Mouse (Mus musculus): Measurements from ENCODE around the gene Tnfsf13. TPM values are rescaled to one million over a fixed set of nuclear protein-coding genes. Genes with fewer than 3 reads are reported as not detected.
A peak's percentile ranks its signal among the peaks of the same experiment; 100 is the strongest.

The Tnfsf13 gene
- polyA plus RNA-seq, 1 experiment from 2014 or later: 0.37 TPM

MicroRNA genes within 50 kb of the gene (microRNA counts, 519-probe panel; counts per million panel counts)
- microRNA mmu-miR-1934 (not detected), microRNA mmu-miR-467f (3,073 counts per million, percentile 12 among the panel's probes with 10 or more counts)

Small RNA genes lying within 50 kb of the gene (microRNA-seq; reads per million reads assigned to microRNA genes)
- gene Mir1934 (ENCODE audit: borderline number of aligned reads) (14.8 reads per million, percentile 27 among the genes with 10 or more reads in this experiment), gene Mir467f (ENCODE audit: borderline number of aligned reads) (not detected)

Other genes starting within 250 kb of the Tnfsf13 start
- gene Dnah2, start 136.7 kb downstream of the Tnfsf13 start, polyA plus RNA-seq (2014; fragmentation: Nextera tagmentation; extraction: Ambion mirVana): 0.14 and 0.52 TPM in 2 replicates
- 1.8 and 2.4 TPM in 2 replicates for gene Efnb3, start 125.6 kb downstream of the Tnfsf13 start, polyA plus RNA-seq (2014; fragmentation: Nextera tagmentation; extraction: Ambion mirVana)
- gene Wrap53, start 105.5 kb downstream of the Tnfsf13 start, polyA plus RNA-seq (2014; fragmentation: Nextera tagmentation; extraction: Ambion mirVana): 33.7 and 39.3 TPM in 2 replicates
- gene Trp53, start 105.4 kb downstream of the Tnfsf13 start, polyA plus RNA-seq (2014; fragmentation: Nextera tagmentation; extraction: Ambion mirVana): 196 and 198 TPM in 2 replicates
- 76.2 and 79.5 TPM in 2 replicates for gene Atp1b2, start 79.8 kb downstream of the Tnfsf13 start, polyA plus RNA-seq (2014; fragmentation: Nextera tagmentation; extraction: Ambion mirVana)
- 42.9 and 43.8 TPM in 2 replicates for gene Shbg, start 67.9 kb downstream of the Tnfsf13 start, polyA plus RNA-seq (2014; fragmentation: Nextera tagmentation; extraction: Ambion mirVana)
- gene Sat2, start 63.8 kb downstream of the Tnfsf13 start, polyA plus RNA-seq (2014; fragmentation: Nextera tagmentation; extraction: Ambion mirVana): 16.7 and 18.0 TPM in 2 replicates
- gene Fxr2, start 52.8 kb downstream of the Tnfsf13 start, polyA plus RNA-seq (2014; fragmentation: Nextera tagmentation; extraction: Ambion mirVana): 22.8 and 26.2 TPM in 2 replicates
- not detected in 2 replicates for gene Sox15, start 30.5 kb downstream of the Tnfsf13 start, polyA plus RNA-seq (2014; fragmentation: Nextera tagmentation; extraction: Ambion mirVana)
- 20.7 and 24.0 TPM in 2 replicates for gene Mpdu1, start 23.1 kb downstream of the Tnfsf13 start, polyA plus RNA-seq (2014; fragmentation: Nextera tagmentation; extraction: Ambion mirVana)
- 21.0 and 22.0 TPM in 2 replicates for gene Cd68, start 19.6 kb downstream of the Tnfsf13 start, polyA plus RNA-seq (2014; fragmentation: Nextera tagmentation; extraction: Ambion mirVana)
- 755 and 757 TPM in 2 replicates for gene Eif4a1, start 13.4 kb downstream of the Tnfsf13 start, polyA plus RNA-seq (2014; fragmentation: Nextera tagmentation; extraction: Ambion mirVana)
- gene Senp3, start 3.7 kb downstream of the Tnfsf13 start, polyA plus RNA-seq (2014; fragmentation: Nextera tagmentation; extraction: Ambion mirVana): 75.4 and 79.1 TPM in 2 replicates
- 4.5 and 6.0 TPM in 2 replicates for gene Tnfsf12, start 10.1 kb upstream of the Tnfsf13 start, polyA plus RNA-seq (2014; fragmentation: Nextera tagmentation; extraction: Ambion mirVana)
- 1.7 and 2.6 TPM in 2 replicates for gene Tnfsfm13, start 10.3 kb upstream of the Tnfsf13 start, polyA plus RNA-seq (2014; fragmentation: Nextera tagmentation; extraction: Ambion mirVana)
- gene Polr2a, start 72.9 kb upstream of the Tnfsf13 start, polyA plus RNA-seq (2014; fragmentation: Nextera tagmentation; extraction: Ambion mirVana): 46.1 and 48.9 TPM in 2 replicates
- gene Slc35g3, start 76.2 kb upstream of the Tnfsf13 start, polyA plus RNA-seq (2014; fragmentation: Nextera tagmentation; extraction: Ambion mirVana): not detected in 2 replicates
- gene Zbtb4, start 80.1 kb upstream of the Tnfsf13 start, polyA plus RNA-seq (2014; fragmentation: Nextera tagmentation; extraction: Ambion mirVana): 0.90 and 1.0 TPM in 2 replicates
- 1.3 and 1.4 TPM in 2 replicates for gene Chrnb1, start 110.2 kb upstream of the Tnfsf13 start, polyA plus RNA-seq (2014; fragmentation: Nextera tagmentation; extraction: Ambion mirVana)
- gene Fgf11, start 116.1 kb upstream of the Tnfsf13 start, polyA plus RNA-seq (2014; fragmentation: Nextera tagmentation; extraction: Ambion mirVana): 1.2 TPM in 2 replicates
- gene Tmem102, start 119.8 kb upstream of the Tnfsf13 start, polyA plus RNA-seq (2014; fragmentation: Nextera tagmentation; extraction: Ambion mirVana): 0.96 and 1.2 TPM in 2 replicates
- gene Gm39566, start 129.5 kb upstream of the Tnfsf13 start, polyA plus RNA-seq (2014; fragmentation: Nextera tagmentation; extraction: Ambion mirVana): not detected in 2 replicates
- not detected in 2 replicates for gene Spem2, start 132.7 kb upstream of the Tnfsf13 start, polyA plus RNA-seq (2014; fragmentation: Nextera tagmentation; extraction: Ambion mirVana)
- gene Spem1, start 136.4 kb upstream of the Tnfsf13 start, polyA plus RNA-seq (2014; fragmentation: Nextera tagmentation; extraction: Ambion mirVana): not detected in 2 replicates
- gene Nlgn2, start 152.0 kb upstream of the Tnfsf13 start, polyA plus RNA-seq (2014; fragmentation: Nextera tagmentation; extraction: Ambion mirVana): 2.8 and 3.4 TPM in 2 replicates
- gene Tmem256, start 152.7 kb upstream of the Tnfsf13 start, polyA plus RNA-seq (2014; fragmentation: Nextera tagmentation; extraction: Ambion mirVana): 336 and 370 TPM in 2 replicates
- gene Plscr3, start 160.6 kb upstream of the Tnfsf13 start, polyA plus RNA-seq (2014; fragmentation: Nextera tagmentation; extraction: Ambion mirVana): 63.5 and 70.1 TPM in 2 replicates
- gene Tnk1, start 172.9 kb upstream of the Tnfsf13 start, polyA plus RNA-seq (2014; fragmentation: Nextera tagmentation; extraction: Ambion mirVana): 0.57 and 0.62 TPM in 2 replicates
- not detected in 2 replicates for gene Tmem95, start 192.2 kb upstream of the Tnfsf13 start, polyA plus RNA-seq (2014; fragmentation: Nextera tagmentation; extraction: Ambion mirVana)
- gene Kctd11, start 195.6 kb upstream of the Tnfsf13 start, polyA plus RNA-seq (2014; fragmentation: Nextera tagmentation; extraction: Ambion mirVana): 2.3 and 3.6 TPM in 2 replicates
- gene Acap1, start 209.8 kb upstream of the Tnfsf13 start, polyA plus RNA-seq (2014; fragmentation: Nextera tagmentation; extraction: Ambion mirVana): 8.6 and 8.7 TPM in 2 replicates
- 3.2 and 4.0 TPM in 2 replicates for gene 2810408A11Rik, start 215.2 kb upstream of the Tnfsf13 start, polyA plus RNA-seq (2014; fragmentation: Nextera tagmentation; extraction: Ambion mirVana)
- 9.5 and 10.5 TPM in 2 replicates for gene Neurl4, start 215.3 kb upstream of the Tnfsf13 start, polyA plus RNA-seq (2014; fragmentation: Nextera tagmentation; extraction: Ambion mirVana)
- gene Gps2, start 228.1 kb upstream of the Tnfsf13 start, polyA plus RNA-seq (2014; fragmentation: Nextera tagmentation; extraction: Ambion mirVana): 121 and 130 TPM in 2 replicates
- gene Eif5a, start 236.2 kb upstream of the Tnfsf13 start, polyA plus RNA-seq (2014; fragmentation: Nextera tagmentation; extraction: Ambion mirVana): 2,995 and 3,090 TPM in 2 replicates